Mouse (Mus musculus) macrophage (primary cell): ENCODE data around the gene Ctps2. TPM values are rescaled to one million over a fixed set of nuclear protein-coding genes. Genes with fewer than 3 reads are reported as not detected.
"Not testable (repeated sequence)": the region's sequence is repeated elsewhere in the genome, so short reads cannot be mapped to it uniquely, and the experiment has no call there.

Experiments used
- H3K27ac ChIP-seq: fragments of 350-480 bp; formaldehyde crosslinking; 2 replicates; pipeline ENCODE4 v1.9.0; 2021
- H3K36me3 ChIP-seq: fragments of 350-480 bp; formaldehyde crosslinking; 2 replicates; pipeline ENCODE4 v1.9.0; 2021; ENCODE audit errors: inconsistent target
- H3K4me3 ChIP-seq: fragments of 350-480 bp; formaldehyde crosslinking; 2 replicates; pipeline ENCODE4 v1.9.0; 2021; ENCODE audit errors: inconsistent target
- H3K79me2 ChIP-seq: fragments of 350-480 bp; formaldehyde crosslinking; 2 replicates; pipeline ENCODE4 v1.9.0; 2021; ENCODE audit errors: inconsistent target
- WGBS: methylation state at CpG from one replicate; pipeline ENCODE4 v1.1.7; 2026; ENCODE audit warnings: inconsistent platforms; ENCODE audit not compliant: missing documents; 5-methylcytosine and 5-hydroxymethylcytosine counted together
- polyA plus RNA-seq: library from polyadenylated mRNA; stranded (reverse); fragments of 250-400 nt; gene quantifications from 3 replicates; pipeline ENCODE4 v1.2.4, GENCODE M21; 2018; ENCODE audit warnings: inconsistent platforms
- total RNA-seq, 78 experiments: library from RNA; depleted of rRNA; stranded (reverse); fragments of 250-400 nt; gene quantifications; 1 replicate in 9 of 78; 2 replicates in 24 of 78; 3 replicates in 43 of 78; 4 replicates in 2 of 78; pipeline ENCODE4 v1.2.4; 2018; ENCODE audit warnings: inconsistent platforms in 56 of 78

The Ctps2 gene
- 100 to 1,000 TPM in 22 of 26 experiments, 10 to 100 TPM in 4; 72.6 to 389 (median 180) TPM for total RNA-seq (2018; cell fraction: chromatin; rRNA removed)
- 10 to 100 TPM; 43.5 to 72.5 (median 56.9) TPM for total RNA-seq (2018; cell fraction: cytosol; rRNA removed)
- 100 to 1,000 TPM in 5 of 26 experiments, 10 to 100 TPM in 21; 38.3 to 127 (median 64.6) TPM for total RNA-seq (2018; cell fraction: nucleus; rRNA removed)
- 46.0 to 55.3 TPM (median 47.7 TPM) in 3 replicates for polyA plus RNA-seq

DNA sequence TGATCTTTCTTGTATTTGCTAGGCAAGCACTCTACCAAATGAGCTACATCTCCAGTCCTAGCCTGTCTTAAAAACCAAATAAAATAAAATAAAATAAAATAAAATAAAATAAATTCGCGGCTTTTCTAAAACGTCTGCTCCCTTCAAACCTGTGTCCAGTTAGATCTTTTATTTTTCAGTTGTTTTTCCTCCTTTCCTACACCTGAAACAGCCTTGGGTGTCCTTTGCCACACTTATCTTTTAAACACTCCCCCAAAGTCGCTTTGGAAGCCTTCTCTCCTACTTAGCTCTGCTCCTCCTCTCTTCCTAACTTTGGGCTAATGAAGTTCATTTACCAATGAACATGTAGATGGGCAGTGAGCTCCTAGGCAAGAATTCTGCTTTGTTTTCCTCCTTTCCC, at the start of gene Ctps2:
Gene Ctps2, plus strand, starts transcription at position 301 of the 400 bp plus-strand sequence.
- 37% methylated on average over 4 of the region's 4 CpGs for WGBS
- Histone ChIP-seq H3K79me2 (peaks cover 37% of the 10 kb centered on the region), H3K27ac (peak within 1 kb of the TSS; percentile 71), H3K36me3 (no peaks in the 10 kb centered on the region), H3K4me3 (peak within 1 kb of the TSS; percentile 56)

DNA sequence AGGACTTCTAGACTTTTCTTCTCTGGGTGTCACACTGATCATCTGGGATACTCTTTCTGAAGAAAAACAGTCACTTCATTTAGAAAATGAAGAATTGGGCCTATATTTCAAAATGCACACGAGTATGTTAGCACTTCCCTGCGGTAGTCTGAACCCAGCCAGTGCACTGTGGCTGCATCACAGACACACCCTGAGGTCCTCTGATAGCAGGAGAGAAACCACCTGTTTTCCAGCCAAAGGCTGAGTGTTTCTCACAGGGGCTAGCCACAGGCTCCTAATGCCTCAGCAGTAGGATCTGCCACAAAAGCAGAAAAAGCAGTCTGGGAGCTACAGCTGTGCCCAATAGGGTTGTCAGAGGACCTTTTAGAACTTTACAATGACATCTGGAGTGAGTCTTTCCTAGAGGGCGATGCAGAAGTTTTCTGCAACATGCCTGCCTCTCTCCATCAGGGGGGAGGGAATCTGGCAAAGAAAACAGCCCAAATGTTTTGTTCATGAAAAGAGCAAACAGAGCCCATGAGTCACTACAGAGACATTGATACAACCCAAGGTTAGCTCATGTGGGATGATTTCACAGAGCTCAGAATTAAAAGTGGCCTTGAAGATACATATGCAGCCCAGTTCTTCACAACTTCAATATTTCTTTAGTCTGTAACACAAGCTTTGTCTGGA, 32.6 kb upstream of the Ctps2 start:
- Histone ChIP-seq H3K4me3 (no peak overlapping the region), H3K27ac (no peak overlapping the region), H3K79me2 (no peaks in the 10 kb centered on the region), H3K36me3 (0 out of 2 replicates have a peak, but pooled peaks cover under 1% of the 10 kb centered on the region)
- WGBS, result 91% methylated on average over 3 of the region's 3 CpGs

GRCm38 (mm10) chrX:162871734-162872517, 29.1 kb upstream of the Ctps2 start:
- Histone ChIP-seq H3K27ac (no peak overlapping the region), H3K36me3 (no peaks in the 10 kb centered on the region)
- 64% methylated on average over 4 of the region's 4 CpGs for WGBS

GRCm38 (mm10) chrX:162873761-162874160, 27.3 kb upstream of the Ctps2 start:
- 94% methylated on average over 2 of the region's 2 CpGs for WGBS
- Histone ChIP-seq H3K79me2 (no peaks in the 10 kb centered on the region), H3K36me3 (no peaks in the 10 kb centered on the region), H3K4me3 (no peak overlapping the region), H3K27ac (no peak overlapping the region)

More at GRCm38 (mm10) chrX:162871734-162872517, 29.1 kb upstream of the Ctps2 start:
- Histone ChIP-seq H3K4me3 (no peak overlapping the region), H3K79me2 (no peaks in the 10 kb centered on the region)

DNA sequence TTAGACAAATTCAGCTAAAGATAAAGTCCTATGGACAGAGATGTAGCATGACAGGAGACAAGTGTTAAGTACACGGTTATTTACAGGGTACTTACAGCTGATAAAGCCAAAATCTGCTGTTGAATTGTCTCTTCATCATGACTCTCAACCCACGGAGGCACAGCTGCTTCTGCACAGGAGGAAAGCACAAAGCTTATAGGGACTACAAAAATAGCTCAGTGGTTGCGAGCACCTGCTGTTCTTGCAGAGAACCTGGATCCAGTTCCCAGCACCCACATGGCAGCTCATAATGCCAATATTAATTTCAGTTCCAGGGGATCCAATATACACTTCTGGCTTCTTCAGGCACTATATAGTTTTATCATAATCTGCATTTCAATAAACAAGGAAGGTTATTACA, 22.8 kb upstream of the Ctps2 start:
- Histone ChIP-seq H3K4me3 (no peak overlapping the region), H3K27ac (no peak overlapping the region), H3K36me3 (no peaks in the 10 kb centered on the region), H3K79me2 (peaks cover 3% of the 10 kb centered on the region; the same call in 1 of the 2 replicates)
- WGBS, result 77% methylated on average over 3 of the region's 3 CpGs

DNA sequence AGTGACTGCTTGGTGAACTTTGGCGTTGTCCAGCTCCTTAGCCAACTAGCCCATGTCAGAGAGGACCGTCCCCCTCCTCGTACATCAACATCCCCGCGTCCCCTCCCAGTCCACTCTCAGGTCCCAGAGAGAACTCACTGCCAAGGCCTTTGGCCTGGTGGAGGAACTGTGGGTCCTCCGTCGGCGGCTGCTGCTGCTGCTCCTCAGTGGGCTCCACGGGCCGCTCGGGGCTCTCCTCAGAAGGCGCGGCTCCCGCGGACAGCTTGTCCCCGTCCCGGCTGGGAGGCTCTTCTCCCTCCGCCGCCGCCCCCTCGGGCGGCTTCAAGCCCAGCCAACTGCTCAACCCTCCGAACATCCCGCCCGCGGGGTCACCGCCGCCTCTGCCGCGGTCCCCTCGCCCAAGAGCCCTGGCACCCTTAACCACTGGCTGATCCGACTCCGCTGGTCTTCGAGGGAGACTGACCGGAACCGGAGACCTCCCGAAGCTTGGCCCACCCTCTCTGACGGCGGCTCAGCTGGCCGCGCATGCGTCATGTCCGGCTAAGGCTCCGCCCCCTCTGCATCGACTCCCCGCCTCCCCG, 13.0 kb upstream of the Ctps2 start, which contains the start of gene Syap1:
Gene Syap1, minus strand, starts transcription at position 517 of the 581 bp plus-strand sequence.
- Histone ChIP-seq H3K4me3 (peak within 1 kb of the TSS; percentile 59), H3K27ac (no peak within 1 kb of the TSS), H3K36me3 (no peaks in the 10 kb centered on the region), H3K79me2 (peaks cover 48% of the 10 kb centered on the region)
- WGBS, result 33% methylated on average over 22 of the region's 47 CpGs

DNA sequence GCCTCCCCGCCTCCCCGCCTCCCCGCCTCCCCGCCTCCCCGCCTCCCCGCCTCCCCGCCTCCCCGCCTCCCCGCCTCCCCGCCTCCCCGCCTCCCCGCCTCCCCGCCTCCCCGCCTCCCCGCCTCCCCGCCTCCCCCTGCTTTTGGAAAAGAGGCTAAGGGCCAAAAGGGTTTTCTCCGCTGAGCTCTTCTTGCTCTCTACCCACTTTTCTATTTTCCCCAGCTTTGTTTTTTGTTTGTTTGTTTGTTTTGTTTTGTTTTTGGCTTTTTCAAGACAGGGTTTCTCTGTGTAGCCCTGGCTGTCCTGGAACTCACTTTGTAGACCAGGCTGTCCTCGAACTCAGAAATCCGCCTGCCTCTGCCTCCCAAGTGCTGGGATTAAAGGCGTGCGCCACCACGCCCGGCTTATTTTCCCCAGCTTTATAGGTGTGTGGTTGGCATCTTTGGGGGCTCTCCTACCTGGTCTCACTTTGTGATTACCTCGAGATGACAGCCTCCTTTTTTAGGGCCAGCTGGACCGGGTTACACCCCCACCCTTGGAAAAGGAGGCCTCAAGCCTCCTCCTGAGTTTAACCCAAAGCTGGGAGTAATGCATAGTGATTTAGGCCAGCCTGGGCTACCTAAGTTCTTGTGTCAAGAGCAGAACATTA, 12.3 kb upstream of the Ctps2 start:
- H3K79me2 ChIP-seq, result peaks cover 42% of the 10 kb centered on the region
- not testable (repeated sequence) for H3K4me3 ChIP-seq
- WGBS, result 85% methylated on average over 8 of the region's 25 CpGs

DNA sequence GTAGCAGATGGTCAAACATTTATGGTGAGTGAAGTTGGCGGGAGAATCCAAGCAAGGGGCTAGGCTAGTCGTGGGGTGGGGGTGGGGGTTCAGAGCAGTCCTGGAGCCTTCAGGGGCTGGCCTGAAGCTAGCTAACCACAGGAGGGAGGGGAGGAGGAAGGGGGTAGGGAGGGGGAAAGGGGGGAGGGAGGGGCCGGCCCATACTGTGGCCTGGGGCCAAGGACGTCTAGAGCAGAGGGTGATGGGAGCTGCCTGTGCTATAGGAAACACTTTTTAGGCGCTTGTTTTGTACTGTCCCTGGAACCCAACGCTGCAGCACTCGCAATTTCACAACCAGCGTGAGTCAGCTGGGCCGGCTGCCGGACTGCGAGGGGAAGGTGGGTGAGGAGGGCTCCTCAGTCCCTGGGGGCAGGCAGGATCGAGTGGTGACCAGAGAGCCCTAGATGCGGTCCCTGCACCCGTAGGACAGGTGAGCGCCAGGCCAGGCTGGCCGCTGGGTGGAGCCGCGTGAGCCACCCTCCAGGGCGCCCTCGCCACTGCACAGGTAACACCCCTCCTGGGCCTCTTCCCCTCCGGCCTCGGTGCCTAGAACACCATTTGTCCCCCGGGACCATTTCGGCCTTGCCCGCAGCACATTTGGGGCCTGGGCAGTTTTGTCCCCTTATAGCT, 467 bp downstream of the Ctps2 start:
- Histone ChIP-seq H3K36me3 (no peaks in the 10 kb centered on the region), H3K79me2 (peaks cover 41% of the 10 kb centered on the region), H3K27ac (peak overlapping the region; percentile 71), H3K4me3 (peak overlapping the region; percentile 56)
- 23% methylated on average over 13 of the region's 25 CpGs for WGBS

More for the DNA sequence above, 12.3 kb upstream of the Ctps2 start:
- H3K36me3 ChIP-seq, H3K27ac ChIP-seq: not testable (repeated sequence)

- Histone ChIP-seq H3K36me3 (no peaks in the 10 kb centered on the region), H3K27ac (peak overlapping the region; percentile 71)
- 27% methylated on average over 29 of the region's 29 CpGs for WGBS
Measured at GRCm38 (mm10) chrX:162902040-162902734, 1.1 kb downstream of the Ctps2 start.

GRCm38 (mm10) chrX:162907554-162907953, 6.5 kb downstream of the Ctps2 start:
- Histone ChIP-seq H3K4me3 (no peak overlapping the region), H3K36me3 (no peaks in the 10 kb centered on the region), H3K79me2 (peaks cover 41% of the 10 kb centered on the region), H3K27ac (no peak overlapping the region)
- 100% methylated on average over 1 of the region's 3 CpGs for WGBS

More at GRCm38 (mm10) chrX:162902040-162902734, 1.1 kb downstream of the Ctps2 start:
- peak overlapping the region; percentile 56 for H3K4me3 ChIP-seq
- peaks cover 44% of the 10 kb centered on the region for H3K79me2 ChIP-seq

DNA sequence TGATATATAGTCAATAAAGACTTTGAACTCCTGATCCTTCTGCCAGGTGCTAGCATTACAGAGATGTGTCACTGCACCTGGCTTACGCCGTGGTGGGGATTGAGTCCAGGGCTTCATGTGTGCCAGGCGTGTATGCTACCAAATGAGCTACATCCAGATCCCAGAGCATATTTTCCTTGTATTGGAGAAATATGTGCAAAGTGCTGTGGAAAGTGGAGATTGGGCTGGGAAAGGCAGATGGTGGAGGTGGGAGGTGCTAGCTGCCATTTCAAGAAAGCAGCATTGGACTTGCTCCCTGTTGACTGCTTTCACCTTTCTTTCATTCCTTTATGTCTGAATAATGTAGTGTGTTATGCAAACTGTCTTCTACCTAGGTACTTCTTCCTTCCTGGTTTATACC, 12.6 kb downstream of the Ctps2 start:
- H3K36me3 ChIP-seq, result 0 out of 2 replicates have a peak, but pooled peaks cover 7% of the 10 kb centered on the region
- no peak overlapping the region for H3K4me3 ChIP-seq
- 92% methylated on average over 3 of the region's 3 CpGs for WGBS
- no peaks in the 10 kb centered on the region for H3K79me2 ChIP-seq
- H3K27ac ChIP-seq, result no peak overlapping the region

DNA sequence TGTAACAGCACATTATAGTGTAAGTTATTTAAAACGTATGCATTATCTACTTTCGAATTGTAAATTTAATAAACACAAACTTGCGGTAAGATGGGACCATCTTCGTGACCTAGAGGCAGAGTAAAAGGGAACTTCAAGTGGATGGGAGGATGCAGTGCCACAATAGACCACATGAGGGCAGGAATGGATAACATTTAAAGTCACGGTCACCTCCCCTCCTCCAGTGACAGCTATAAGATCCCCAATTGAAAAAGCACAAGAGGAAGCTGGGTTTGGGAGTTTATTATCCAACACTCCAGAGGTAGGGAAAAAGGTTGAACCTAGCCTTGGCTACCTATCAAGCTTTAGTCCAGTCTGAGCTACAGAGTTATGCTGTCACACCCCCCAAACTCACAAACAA, 14.7 kb downstream of the Ctps2 start:
- H3K79me2 ChIP-seq, result no peaks in the 10 kb centered on the region
- H3K27ac ChIP-seq, result no peak overlapping the region
- 0 out of 2 replicates have a peak, but pooled peaks cover 7% of the 10 kb centered on the region for H3K36me3 ChIP-seq
- WGBS, result 46% methylated on average over 5 of the region's 5 CpGs
- H3K4me3 ChIP-seq, result no peak overlapping the region

- Histone ChIP-seq H3K36me3 (no peaks in the 10 kb centered on the region), H3K79me2 (no peaks in the 10 kb centered on the region), H3K27ac (no peak overlapping the region), H3K4me3 (no peak overlapping the region)
- WGBS, result 74% methylated on average over 8 of the region's 8 CpGs
Measured at GRCm38 (mm10) chrX:162921487-162922125, 20.6 kb downstream of the Ctps2 start.
